Mouse (Mus musculus) liver, postnatal 0 days (tissue): ENCODE measurements around the gene Plxna2.

Source experiments
- CTCF ChIP-seq: sonication (generic); IDR thresholded peaks from 2 replicates; pipeline ENCODE4 v1.5.1; 2016; ENCODE audit warnings: antibody characterized with exemption, low read depth
- EP300 ChIP-seq: IDR thresholded peaks from 2 replicates; pipeline ENCODE4 v1.6.1; 2016; ENCODE audit warnings: antibody characterized with exemption, low read depth, mild to moderate bottlenecking

- TF ChIP-seq CTCF, result no peak
- no peak for TF ChIP-seq EP300
Measured at GRCm38 (mm10) chr1:194622677-194623076, 4.7 kb downstream of the Plxna2 start.
